Mouse (Mus musculus): ENCODE measurements around the gene Sectm1a.

GRCm38 (mm10) chr11:121058956-121059355, 22.1 kb downstream of the Sectm1a start:
- TF ChIP-seq POLR2A (IDR thresholded peaks at IDR 0.05; ENCODE audit: control insufficient read depth, low read depth, low read length) (no peak), CTCF (IDR thresholded peaks at IDR 0.05; ENCODE audit: control insufficient read depth, insufficient read depth, insufficient replicate concordance, low read depth, low read length) (no peak)
